Mouse (Mus musculus) MEL (cell line): ENCODE data around the gene Pak6. TPM values are rescaled to one million over a fixed set of nuclear protein-coding genes. Genes with fewer than 3 reads are reported as not detected.

ENCODE experiments used
- DNase-seq: peaks from one replicate; pipeline ENCODE4 v3.0.0; 2011; ENCODE audit warnings: low read depth, low spot score
- H3K27ac ChIP-seq: 2 replicates; pipeline ENCODE4 v1.5.1; 2012; ENCODE audit warnings: low read depth, mild to moderate bottlenecking, control low read depth, low read length, moderate library complexity; ENCODE audit not compliant: control insufficient read depth
- H3K27me3 ChIP-seq, 2 experiments: fragments of 150-350 bp in 1 of 2; sonication (generic) in 1 of 2; 2 replicates each; pipeline ENCODE4 v1.6.1; 2012; ENCODE audit warnings: low read length in 2 of 2, mild to moderate bottlenecking in 2 of 2, improper control_type of control experiment in 1 of 2, moderate library complexity in 1 of 2; ENCODE audit not compliant: insufficient read depth in 2 of 2, control insufficient read depth in 1 of 2
- H3K36me3 ChIP-seq, 2 experiments: 2 replicates each; pipeline ENCODE4 v1.6.1; 2012 to 2014; ENCODE audit warnings: low read length in 2 of 2, improper control_type of control experiment in 1 of 2, inconsistent platforms in 1 of 2, mild to moderate bottlenecking in 1 of 2; ENCODE audit not compliant: insufficient read depth in 2 of 2, control insufficient read depth in 1 of 2
- H3K4me1 ChIP-seq, 2 experiments: fragments of 150-350 bp in 1 of 2; sonication (generic) in 1 of 2; 2 replicates each; pipeline ENCODE4 v1.6.1; 2012; ENCODE audit warnings: low read length in 2 of 2, improper control_type of control experiment in 1 of 2, mild to moderate bottlenecking in 1 of 2; ENCODE audit not compliant: insufficient read depth in 2 of 2, control insufficient read depth in 1 of 2
- H3K4me3 ChIP-seq, 2 experiments: fragments of 150-350 bp in 1 of 2; sonication (generic) in 1 of 2; 2 replicates each; pipeline ENCODE4 v1.5.1; 2012; ENCODE audit warnings: low read depth in 2 of 2, low read length in 2 of 2, mild to moderate bottlenecking in 2 of 2, moderate library complexity in 2 of 2, control low read depth in 1 of 2, improper control_type of control experiment in 1 of 2; ENCODE audit not compliant: control insufficient read depth in 1 of 2, insufficient read depth in 1 of 2
- H3K79me2 ChIP-seq: 2 replicates; pipeline ENCODE4 v1.6.1; 2012; ENCODE audit warnings: mild to moderate bottlenecking, low read length, moderate library complexity; ENCODE audit not compliant: control insufficient read depth, poor library complexity, insufficient read depth
- H3K9ac ChIP-seq: 2 replicates; pipeline ENCODE4 v1.6.1; 2012; ENCODE audit warnings: low read depth, mild to moderate bottlenecking, control low read depth, low read length, moderate library complexity; ENCODE audit not compliant: control insufficient read depth, poor library complexity, severe bottlenecking
- H3K9me3 ChIP-seq: fragments of 150-350 bp; sonication (generic); replicated peaks from 2 replicates; pipeline ENCODE4 v1.6.1; 2012; ENCODE audit warnings: mild to moderate bottlenecking, low read length, improper control_type of control experiment, moderate library complexity; ENCODE audit not compliant: insufficient read depth
- CHD1 ChIP-seq: IDR thresholded peaks from 2 replicates; pipeline ENCODE4 v1.6.1; 2012; ENCODE audit warnings: low read depth, mild to moderate bottlenecking, inconsistent platforms, low read length, improper control_type of control experiment
- CHD2 ChIP-seq: IDR thresholded peaks from 2 replicates; pipeline ENCODE4 v1.6.1; 2011; ENCODE audit warnings: low read length, improper control_type of control experiment
- E2F4 ChIP-seq: IDR thresholded peaks from 2 replicates; pipeline ENCODE4 v1.6.1; 2011; ENCODE audit warnings: low read depth, low read length, improper control_type of control experiment, borderline replicate concordance
- GABPA ChIP-seq: IDR thresholded peaks from 2 replicates; pipeline ENCODE4 v1.6.1; 2012; ENCODE audit warnings: low read depth, mild to moderate bottlenecking, inconsistent platforms, low read length, improper control_type of control experiment, moderate library complexity
- GATA1 ChIP-seq: IDR thresholded peaks from 2 replicates; pipeline ENCODE4 v1.6.1; 2011; ENCODE audit warnings: low read depth, low read length, improper control_type of control experiment
- JUND ChIP-seq: IDR thresholded peaks from 2 replicates; pipeline ENCODE4 v1.6.1; 2011; ENCODE audit warnings: low read depth, mild to moderate bottlenecking, improper control_type of control experiment, low read length
- KAT2A ChIP-seq: conservative IDR thresholded peaks from 2 replicates; pipeline ENCODE4 v1.6.1; 2012; ENCODE audit warnings: low read depth, low read length, improper control_type of control experiment, inconsistent platforms
- MEF2A ChIP-seq: IDR thresholded peaks from 2 replicates; pipeline ENCODE4 v1.6.1; 2014; ENCODE audit warnings: low read depth, mild to moderate bottlenecking, inconsistent platforms, low read length, improper control_type of control experiment; ENCODE audit not compliant: poor library complexity, insufficient replicate concordance, severe bottlenecking; ENCODE audit errors: extremely low read depth
- NRF1 ChIP-seq: IDR thresholded peaks from 2 replicates; pipeline ENCODE4 v1.6.1; 2014; ENCODE audit warnings: low read depth, mild to moderate bottlenecking, inconsistent platforms, low read length, improper control_type of control experiment, moderate library complexity; ENCODE audit not compliant: poor library complexity, insufficient read depth, severe bottlenecking
- POLR2A ChIP-seq, 2 experiments: IDR thresholded peaks; 2 replicates each; pipeline ENCODE4 v1.6.1; 2011 to 2012; ENCODE audit warnings: low read length in 2 of 2, mild to moderate bottlenecking in 2 of 2, control low read depth in 1 of 2, improper control_type of control experiment in 1 of 2, low read depth in 1 of 2, moderate library complexity in 1 of 2; ENCODE audit not compliant: control insufficient read depth in 1 of 2, insufficient read depth in 1 of 2, poor library complexity in 1 of 2
- POLR2AphosphoS5 ChIP-seq: IDR thresholded peaks from 2 replicates; pipeline ENCODE4 v1.6.1; 2012; ENCODE audit warnings: low read depth, borderline replicate concordance, mild to moderate bottlenecking, inconsistent platforms, low read length, moderate library complexity, mixed read lengths
- RAD21 ChIP-seq: IDR thresholded peaks from 2 replicates; pipeline ENCODE4 v1.6.1; 2011; ENCODE audit warnings: mild to moderate bottlenecking, low read depth, low read length, improper control_type of control experiment
- RCOR1 ChIP-seq: IDR thresholded peaks from 2 replicates; pipeline ENCODE4 v1.6.1; 2012; ENCODE audit warnings: low read depth, mild to moderate bottlenecking, inconsistent platforms, low read length, improper control_type of control experiment
- SIN3A ChIP-seq: IDR thresholded peaks from 2 replicates; pipeline ENCODE4 v1.6.1; 2012; ENCODE audit warnings: low read length, improper control_type of control experiment, inconsistent platforms
- SMC3 ChIP-seq: IDR thresholded peaks from 2 replicates; pipeline ENCODE4 v1.6.1; 2011; ENCODE audit warnings: low read depth, low read length, improper control_type of control experiment
- TAL1 ChIP-seq: IDR thresholded peaks from 2 replicates; pipeline ENCODE4 v1.6.1; 2012; ENCODE audit warnings: mild to moderate bottlenecking, inconsistent platforms, low read length, moderate library complexity, mixed read lengths
- TBP ChIP-seq: IDR thresholded peaks from 2 replicates; pipeline ENCODE4 v1.8.0; 2011; ENCODE audit warnings: low read depth, low read length, improper control_type of control experiment
- ZC3H11A ChIP-seq: IDR thresholded peaks from 2 replicates; pipeline ENCODE4 v1.6.1; 2012; ENCODE audit warnings: low read depth, mild to moderate bottlenecking, inconsistent platforms, low read length, improper control_type of control experiment
- ZKSCAN1 ChIP-seq: IDR thresholded peaks from 2 replicates; pipeline ENCODE4 v1.6.1; 2012; ENCODE audit warnings: low read depth, mild to moderate bottlenecking, inconsistent platforms, low read length, improper control_type of control experiment, moderate library complexity
- ZNF384 ChIP-seq: IDR thresholded peaks from 2 replicates; pipeline ENCODE4 v1.6.1; 2012; ENCODE audit warnings: low read depth, mild to moderate bottlenecking, inconsistent platforms, low read length, improper control_type of control experiment
- polyA plus RNA-seq, 2 experiments: library from polyadenylated mRNA; stranded (reverse) in 1 of 2; unstranded in 1 of 2; fragments of >175 nt in 1 of 2; fragments of >200 nt in 1 of 2; gene quantifications; 2 replicates each; pipeline versions ENCODE4 v1.2.1 to v1.2.4; 2012; ENCODE audit warnings: low replicate concordance in 2 of 2, low read depth in 1 of 2; ENCODE audit not compliant: insufficient read length in 2 of 2, insufficient read depth in 1 of 2, missing spikeins in 1 of 2
- total RNA-seq: library from RNA; depleted of rRNA; stranded (reverse); fragments of 300-350 nt; gene quantifications from 2 replicates; pipeline ENCODE4 v1.2.3, GENCODE M21; 2012

The Pak6 gene
- total and polyA plus RNA-seq, 3 experiments = 25.4 to 25.9 TPM; not detected in 1

DNA sequence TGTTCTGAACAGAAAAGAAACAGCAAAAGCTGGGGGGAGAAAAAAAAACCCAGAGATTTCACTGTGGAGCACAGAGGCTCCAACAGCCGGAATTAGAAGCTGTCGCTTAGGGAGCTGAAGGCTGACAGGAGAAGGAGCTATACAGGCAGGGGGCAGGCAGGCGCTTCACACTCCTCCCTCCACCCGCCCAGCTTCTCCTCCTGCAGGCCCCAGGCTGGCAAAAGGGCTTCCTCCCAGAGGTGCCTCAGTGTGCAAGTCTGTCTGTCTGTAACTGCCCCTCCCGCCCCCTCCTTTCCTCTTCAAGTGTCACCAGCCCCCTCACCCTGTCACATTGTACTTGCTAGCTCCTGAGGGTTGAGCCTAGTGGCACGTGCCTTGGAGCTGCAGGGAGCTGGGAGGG is 43.3 kb downstream of the Pak6 start:
- DNase-seq = no peak
- Histone ChIP-seq H3K27me3 (peaks cover 0 to 7% of the 10 kb centered on the region in 2 experiments; a peak in 1 of 4 replicates), H3K4me1 (peaks cover 0 to 5% of the 10 kb centered on the region in 2 experiments; a peak in 1 of 4 replicates), H3K27ac (no peak overlapping the region), H3K79me2 (no peaks in the 10 kb centered on the region; the same call in 1 of the 2 replicates), H3K9ac (no peak overlapping the region), H3K9me3 (no peaks in the 10 kb centered on the region), H3K36me3 (no peaks in the 10 kb centered on the region; a peak in 1 of 4 replicates), H3K4me3 (no peak overlapping the region)
- no peak for TF ChIP-seq TAL1
- no peak for TF ChIP-seq POLR2A (IDR thresholded peaks at IDR 0.05; ENCODE audit: control insufficient read depth in 1 of 2, insufficient read depth in 1 of 2, low read depth in 1 of 2, low read length in 2 of 2, poor library complexity in 1 of 2)
- no peak for TF ChIP-seq KAT2A
- TF ChIP-seq SMC3 = no peak
- TF ChIP-seq GATA1 = no peak
- TF ChIP-seq MEF2A = no peak
- no peak for TF ChIP-seq POLR2AphosphoS5
- TF ChIP-seq ZNF384 = no peak
- TF ChIP-seq JUND = no peak
- TF ChIP-seq TBP = no peak
- no peak for TF ChIP-seq ZC3H11A
- no peak for TF ChIP-seq NRF1
- no peak for TF ChIP-seq RAD21

DNA sequence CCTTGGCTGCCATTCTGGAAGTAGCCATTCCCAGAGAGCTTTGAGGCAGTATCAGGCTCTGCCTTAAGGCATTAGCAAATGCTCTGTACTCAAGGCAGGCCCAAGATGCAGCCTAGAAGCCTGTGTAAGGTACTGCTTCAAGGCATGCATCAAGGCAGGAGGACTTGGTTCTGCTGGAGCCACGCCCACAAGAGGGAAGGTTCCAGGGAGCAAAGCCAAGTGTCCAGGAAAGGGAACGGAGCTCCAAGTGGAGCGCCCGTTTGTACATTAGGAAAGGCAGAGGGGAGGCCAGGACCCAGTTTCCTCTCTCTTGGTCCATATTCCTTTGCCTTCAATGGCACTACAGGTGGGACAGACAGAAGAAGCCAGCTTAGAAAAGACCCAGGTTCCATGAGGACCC is 45.4 kb downstream of the Pak6 start:
- H3K27ac ChIP-seq = no peak overlapping the region

More for the DNA sequence above, 45.4 kb downstream of the Pak6 start:
- H3K9me3 ChIP-seq = no peaks in the 10 kb centered on the region
- no peaks in the 10 kb centered on the region; a peak in 1 of 4 replicates for H3K27me3 ChIP-seq
- no peak for TF ChIP-seq GABPA
- TF ChIP-seq SMC3 = no peak
- TF ChIP-seq RCOR1 = no peak
- TF ChIP-seq GATA1 = no peak
- TF ChIP-seq NRF1 = no peak
- TF ChIP-seq ZKSCAN1 = no peak
- no peak for TF ChIP-seq KAT2A
- TF ChIP-seq SIN3A = no peak
- no peak for TF ChIP-seq E2F4
- TF ChIP-seq CHD2 = no peak
- no peak for TF ChIP-seq CHD1
- no peak overlapping the region for H3K9ac ChIP-seq
- no peaks in the 10 kb centered on the region; a peak in 1 of 4 replicates for H3K4me1 ChIP-seq
- no peaks in the 10 kb centered on the region; a peak in 1 of 4 replicates for H3K36me3 ChIP-seq
- DNase-seq = no peak
- no peaks in the 10 kb centered on the region; the same call in 1 of the 2 replicates for H3K79me2 ChIP-seq
- H3K4me3 ChIP-seq = no peak overlapping the region
